In the genomic region with DNA sequence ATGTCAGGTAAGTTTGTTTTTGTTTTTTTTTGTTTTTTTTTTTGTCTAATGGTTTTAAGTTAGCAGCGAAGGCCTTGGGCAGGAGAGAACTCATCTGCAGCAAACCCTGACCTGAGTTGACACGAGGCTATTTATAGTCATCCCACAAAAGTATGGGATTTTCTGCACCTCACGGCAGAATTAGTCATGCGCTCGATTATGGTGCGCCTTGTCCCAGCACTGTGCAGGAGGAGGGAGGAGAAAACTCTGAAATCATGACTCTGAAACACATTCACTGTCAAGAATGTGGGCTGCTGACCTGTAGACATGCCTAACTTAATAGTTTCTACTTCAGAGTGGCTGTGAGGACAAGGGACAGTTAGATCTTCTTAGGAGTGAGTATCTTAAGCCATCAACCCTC, we compare ENCODE assay signal across 14 mouse cellular contexts. TPM values are rescaled to one million over a fixed set of nuclear protein-coding genes. Genes with fewer than 3 reads are reported as not detected.
DNase-seq lines count a peak whose midpoint lies in the region; ATAC-seq and TF ChIP-seq lines count a peak whose summit lies in the region.
"Had no signal": no experiment of that assay in that cellular context is flagged by ENCODE, and none has a peak within 500 bp of the region (broad histone marks: within the 10 kb centered on the region; RNA-seq: fewer than 3 reads in every experiment).

No protein-coding gene starts in this region.

- H3K36me3 ChIP-seq in kidney, embryonic 15.5 days = no peaks in the 10 kb centered on the region; the same call in 1 of the 2 replicates
- H3K36me3 ChIP-seq in heart, embryonic 13.5 days = 0 out of 2 replicates have a peak, but pooled peaks cover 5% of the 10 kb centered on the region
- H3K36me3 ChIP-seq in stomach, postnatal 0 days (ENCODE audit: control insufficient read depth, insufficient read depth, low read length) = no peaks in the 10 kb centered on the region
- H3K36me3 ChIP-seq: hindbrain, embryonic 15.5 days; midbrain, embryonic 12.5 days; neural tube, embryonic 13.5 days had no signal

- H3K9me3 ChIP-seq in kidney, embryonic 15.5 days (replicated peaks) = no peaks in the 10 kb centered on the region
- no peaks in the 10 kb centered on the region for H3K9me3 ChIP-seq in heart, embryonic 13.5 days
- no peaks in the 10 kb centered on the region for H3K9me3 ChIP-seq in stomach, postnatal 0 days (ENCODE audit: control insufficient read depth, low read length)
- H3K9me3 ChIP-seq: hindbrain, embryonic 15.5 days; midbrain, embryonic 12.5 days; neural tube, embryonic 13.5 days had no signal

- no peak; the same call in 1 of the 2 replicates for ATAC-seq in kidney, embryonic 15.5 days (replicated peaks; ENCODE audit: low FRiP score)
- ATAC-seq in heart, embryonic 13.5 days (ENCODE audit: extremely low read depth, insufficient number of reproducible peaks, low FRiP score, low TSS enrichment) = no peak
- ATAC-seq in stomach, postnatal 0 days (ENCODE audit: low FRiP score, low TSS enrichment) = 0 out of 2 replicates have a peak, but pooled peaks have one; percentile 39
- ATAC-seq: lung, postnatal 0 days had no signal

- peak overlapping the region; percentile 58 for H3K27ac ChIP-seq in kidney, embryonic 15.5 days
- H3K27ac ChIP-seq in heart, embryonic 13.5 days (replicated peaks) = peak overlapping the region; percentile 88
- no peak overlapping the region for H3K27ac ChIP-seq in stomach, postnatal 0 days (replicated peaks)
- H3K27ac ChIP-seq: hindbrain, embryonic 15.5 days; midbrain, embryonic 12.5 days had no signal

- DNase-seq in adrenal gland, adult 2 months = peak; percentile 68
- DNase-seq in adrenal gland, postnatal 4 days (ENCODE audit: low spot score in 2 of 2) = no peak
- DNase-seq in kidney, postnatal 4 days = no peak
- DNase-seq in stomach, postnatal 0 days (ENCODE audit: low spot score) = no peak
- no peak for DNase-seq in right cerebral cortex, postnatal 14 days
- DNase-seq in testis, postnatal 14 days (ENCODE audit: low spot score) = no peak
- DNase-seq: cerebellum, postnatal 36 days; layer of hippocampus, adult 9-11 months had no signal

- peaks cover 40% of the 10 kb centered on the region for H3K4me1 ChIP-seq in kidney, embryonic 15.5 days
- H3K4me1 ChIP-seq in heart, embryonic 13.5 days = peaks cover 70% of the 10 kb centered on the region
- H3K4me1 ChIP-seq in stomach, postnatal 0 days (replicated peaks; ENCODE audit: control insufficient read depth, insufficient read depth) = peaks cover 6% of the 10 kb centered on the region

- H3K4me2 ChIP-seq in kidney, embryonic 15.5 days = no peak overlapping the region
- peak overlapping the region; percentile 50 for H3K4me2 ChIP-seq in heart, embryonic 13.5 days
- no peak overlapping the region for H3K4me2 ChIP-seq in stomach, postnatal 0 days (replicated peaks; ENCODE audit: low read depth)
- H3K4me2 ChIP-seq: hindbrain, embryonic 15.5 days; midbrain, embryonic 12.5 days; neural tube, embryonic 13.5 days had no signal

- no peak overlapping the region for H3K4me3 ChIP-seq in kidney, embryonic 15.5 days (replicated peaks)
- H3K4me3 ChIP-seq in heart, embryonic 13.5 days = peak overlapping the region; percentile 0; the same call in 1 of the 2 replicates
- H3K4me3 ChIP-seq in stomach, postnatal 0 days (ENCODE audit: low read depth, low read length) = no peak overlapping the region
- H3K4me3 ChIP-seq: hindbrain, embryonic 15.5 days; midbrain, embryonic 12.5 days; neural tube, embryonic 13.5 days had no signal

- no peak overlapping the region for H3K9ac ChIP-seq in kidney, embryonic 15.5 days
- H3K9ac ChIP-seq in heart, embryonic 13.5 days = 0 out of 2 replicates have a peak overlapping the region, but pooled peaks have one; percentile 28
- no peak overlapping the region for H3K9ac ChIP-seq in stomach, postnatal 0 days (ENCODE audit: low read length)
- H3K9ac ChIP-seq: hindbrain, embryonic 15.5 days; midbrain, embryonic 12.5 days; neural tube, embryonic 13.5 days had no signal

- TF ChIP-seq EP300 in stomach, postnatal 0 days (optimal IDR thresholded peaks at IDR 0.05) = no peak

- TF ChIP-seq CTCF in stomach, postnatal 0 days (IDR thresholded peaks at IDR 0.05; ENCODE audit: low read depth) = no peak

- 17% methylated on average over 6 of the region's 6 CpGs for WGBS in kidney, embryonic 15.5 days
- 29% methylated on average over 6 of the region's 6 CpGs for WGBS in heart, embryonic 13.5 days
- WGBS in stomach, postnatal 0 days = 29% methylated on average over 6 of the region's 6 CpGs

- no peaks in the 10 kb centered on the region for H3K27me3 ChIP-seq in kidney, embryonic 15.5 days
- no peaks in the 10 kb centered on the region for H3K27me3 ChIP-seq in heart, embryonic 13.5 days (replicated peaks)
- no peaks in the 10 kb centered on the region for H3K27me3 ChIP-seq in stomach, postnatal 0 days (ENCODE audit: control insufficient read depth, insufficient read depth, low read length)
- H3K27me3 ChIP-seq: hindbrain, embryonic 15.5 days; midbrain, embryonic 12.5 days; neural tube, embryonic 13.5 days had no signal

RNA-seq across cellular contexts. Expression of a gene that starts 40.4 kb away (rescaled TPM):
- 10 to 100 TPM; 61.1 to 76.0 TPM for total RNA-seq in adrenal gland, adult 2 months (2021)
- 48.4 and 54.8 TPM in 2 replicates for polyA plus RNA-seq in adrenal gland, adult 2 months (2012; rRNA removed)
- total RNA-seq in adrenal gland, postnatal 4 days (2021) = 100 to 1,000 TPM; 186 to 227 TPM
- 93.5 and 101 TPM in 2 replicates for polyA plus RNA-seq in kidney, embryonic 15.5 days (2015; fragmentation: Nextera tagmentation; extraction: Ambion mirVana)
- 75.3 and 78.2 TPM in 2 replicates for polyA plus RNA-seq in heart, embryonic 13.5 days (2015; fragmentation: Nextera tagmentation; extraction: Ambion mirVana)
- 41.6 and 41.8 TPM in 2 replicates for polyA plus RNA-seq in stomach, postnatal 0 days (2015; fragmentation: Nextera tagmentation; extraction: Ambion mirVana)
